8 mouse cellular contexts compared by ENCODE assay signal in genomic region chrX:105864367-105864766, GRCm38 (mm10).
DNase-seq lines count a peak whose midpoint lies in the region; ATAC-seq and TF ChIP-seq lines count a peak whose summit lies in the region.

No protein-coding gene starts in this region.

- peak; percentile 19 for DNase-seq in hindbrain, embryonic 11.5 days (ENCODE audit: low spot score)
- DNase-seq in hindbrain, embryonic 14.5 days (ENCODE audit: low spot score), result no peak
- DNase-seq in CH12.LX (ENCODE audit: extremely low read depth) (peak; percentile 42), adipocyte (ENCODE audit: low spot score) (peak; percentile 4)
- peak; percentile 30 for DNase-seq in limb, embryonic 10.5 days (ENCODE audit: low spot score)
- DNase-seq in thymus, postnatal 14 days, result peak; percentile 14
- DNase-seq in urinary bladder, adult 2 months (ENCODE audit: low spot score), result no peak

- H3K79me2 ChIP-seq in CH12.LX (replicated peaks; ENCODE audit: control insufficient read depth, extremely low read depth, insufficient read depth, poor library complexity, severe bottlenecking), result no peaks in the 10 kb centered on the region

- no peaks in the 10 kb centered on the region for H3K27me3 ChIP-seq in hindbrain, embryonic 11.5 days (ENCODE audit: control insufficient read depth, insufficient read depth, low read length)
- H3K27me3 ChIP-seq in hindbrain, embryonic 14.5 days (ENCODE audit: control insufficient read depth, insufficient read depth, low read length), result no peaks in the 10 kb centered on the region
- H3K27me3 ChIP-seq in CH12.LX (replicated peaks), result no peaks in the 10 kb centered on the region
- H3K27me3 ChIP-seq in limb, embryonic 10.5 days (ENCODE audit: low read depth, poor library complexity, severe bottlenecking), result peaks cover 18% of the 10 kb centered on the region; the same call in 1 of the 2 replicates
- H3K27me3 ChIP-seq in forebrain, embryonic 12.5 days, result no peaks in the 10 kb centered on the region

- H3K4me2 ChIP-seq in hindbrain, embryonic 11.5 days (replicated peaks; ENCODE audit: low read depth, low read length), result no peak overlapping the region
- H3K4me2 ChIP-seq in hindbrain, embryonic 14.5 days (replicated peaks), result no peak overlapping the region
- H3K4me2 ChIP-seq in CH12.LX (ENCODE audit: insufficient read depth, low read depth, poor library complexity, severe bottlenecking), result no peak overlapping the region
- H3K4me2 ChIP-seq in forebrain, embryonic 12.5 days, result no peak overlapping the region

- no peak for TF ChIP-seq EP300 in CH12.LX (IDR thresholded peaks at IDR 0.05; ENCODE audit: low read length)

- no peak overlapping the region for H3K27ac ChIP-seq in hindbrain, embryonic 11.5 days (ENCODE audit: low read depth, low read length)
- no peak overlapping the region for H3K27ac ChIP-seq in hindbrain, embryonic 14.5 days
- H3K27ac ChIP-seq in CH12.LX (ENCODE audit: insufficient read depth, low read depth), result no peak overlapping the region
- H3K27ac ChIP-seq in limb, embryonic 10.5 days, result no peak overlapping the region
- no peak overlapping the region for H3K27ac ChIP-seq in forebrain, embryonic 12.5 days

- in situ Hi-C loops in CH12.LX (cut with MboI; ENCODE audit: low pct_ligation_motif_present, low pct_unique_long_range_greater_than_20kb, low sequenced_read_pairs), result no loop called here

- no peak for ATAC-seq in hindbrain, embryonic 11.5 days (ENCODE audit: low FRiP score)
- no peak for ATAC-seq in hindbrain, embryonic 14.5 days (ENCODE audit: low FRiP score)
- no peak for ATAC-seq in forebrain, embryonic 12.5 days (ENCODE audit: low FRiP score)

- no peak for TF ChIP-seq POLR2A in CH12.LX (IDR thresholded peaks at IDR 0.05; ENCODE audit: low read depth, low read length)

- H3K36me3 ChIP-seq in hindbrain, embryonic 11.5 days (ENCODE audit: control insufficient read depth, insufficient read depth, low read length), result no peaks in the 10 kb centered on the region
- peaks cover 8% of the 10 kb centered on the region; the same call in 1 of the 2 replicates for H3K36me3 ChIP-seq in hindbrain, embryonic 14.5 days (replicated peaks; ENCODE audit: control insufficient read depth, insufficient read depth)
- peaks cover 3 to 15% of the 10 kb centered on the region in 2 experiments for H3K36me3 ChIP-seq in CH12.LX (replicated peaks in 1 of 2; ENCODE audit: control insufficient read depth in 1 of 2, insufficient read depth in 1 of 2, low read length in 1 of 2)
- H3K36me3 ChIP-seq in limb, embryonic 10.5 days, result peaks cover 21% of the 10 kb centered on the region
- H3K36me3 ChIP-seq in forebrain, embryonic 12.5 days (replicated peaks), result peaks cover 6% of the 10 kb centered on the region

- H3K4me3 ChIP-seq in hindbrain, embryonic 11.5 days (ENCODE audit: low read depth, low read length), result no peak overlapping the region
- H3K4me3 ChIP-seq in hindbrain, embryonic 14.5 days (replicated peaks; ENCODE audit: low read length), result no peak overlapping the region
- no peak overlapping the region for H3K4me3 ChIP-seq in CH12.LX (replicated peaks in 1 of 3; ENCODE audit: low read depth in 2 of 3, low read length in 2 of 3, poor library complexity in 1 of 3)
- H3K4me3 ChIP-seq in limb, embryonic 10.5 days, result no peak overlapping the region
- H3K4me3 ChIP-seq in forebrain, embryonic 12.5 days (replicated peaks), result no peak overlapping the region

- 87% methylated on average over 5 of the region's 5 CpGs for WGBS in hindbrain, embryonic 11.5 days
- 85% methylated on average over 5 of the region's 5 CpGs for WGBS in hindbrain, embryonic 14.5 days
- WGBS in limb, embryonic 10.5 days, result 91% methylated on average over 5 of the region's 5 CpGs
- whole genome bisulfite sequencing in forebrain, embryonic 12.5 days, result 86% methylated on average over 5 of the region's 5 CpGs

- peak in 1 of 2 experiments; percentile 48; a peak in 2 of 4 replicates for TF ChIP-seq CTCF in CH12.LX (conservative IDR thresholded peaks at IDR 0.05 in 1 of 2, IDR thresholded peaks at IDR 0.05 in 1 of 2; ENCODE audit: low read depth in 2 of 2, low read length in 2 of 2)

- dilution Hi-C loops in CH12.LX (cut with MboI; ENCODE audit: extremely low pct_ligation_motif_present, extremely low pct_unique_long_range_greater_than_20kb, low sequenced_read_pairs), result no loop called here

- H3K9me3 ChIP-seq in hindbrain, embryonic 11.5 days (ENCODE audit: control insufficient read depth, low read length), result no peaks in the 10 kb centered on the region
- H3K9me3 ChIP-seq in hindbrain, embryonic 14.5 days (ENCODE audit: control insufficient read depth, low read length), result no peaks in the 10 kb centered on the region
- H3K9me3 ChIP-seq in CH12.LX (replicated peaks; ENCODE audit: low read length), result no peaks in the 10 kb centered on the region
- no peaks in the 10 kb centered on the region for H3K9me3 ChIP-seq in limb, embryonic 10.5 days (replicated peaks)
- H3K9me3 ChIP-seq in forebrain, embryonic 12.5 days, result no peaks in the 10 kb centered on the region

- H3K9ac ChIP-seq in hindbrain, embryonic 11.5 days (ENCODE audit: low read depth, low read length), result no peak overlapping the region
- no peak overlapping the region for H3K9ac ChIP-seq in hindbrain, embryonic 14.5 days
- no peak overlapping the region for H3K9ac ChIP-seq in CH12.LX (ENCODE audit: insufficient read depth, low read depth)
- no peak overlapping the region for H3K9ac ChIP-seq in forebrain, embryonic 12.5 days

- TF ChIP-seq RAD21 in CH12.LX (IDR thresholded peaks at IDR 0.05; ENCODE audit: low read depth, low read length), result peak; percentile 6

- H3K4me1 ChIP-seq in hindbrain, embryonic 11.5 days (replicated peaks; ENCODE audit: control insufficient read depth, insufficient read depth, low read length), result no peaks in the 10 kb centered on the region
- H3K4me1 ChIP-seq in hindbrain, embryonic 14.5 days (replicated peaks; ENCODE audit: control insufficient read depth, insufficient read depth, low read length), result no peaks in the 10 kb centered on the region
- no peaks in the 10 kb centered on the region for H3K4me1 ChIP-seq in CH12.LX (ENCODE audit: control insufficient read depth in 1 of 2, insufficient read depth in 2 of 2)
- H3K4me1 ChIP-seq in limb, embryonic 10.5 days, result no peaks in the 10 kb centered on the region
- H3K4me1 ChIP-seq in forebrain, embryonic 12.5 days, result no peaks in the 10 kb centered on the region

TF ChIP-seq in CH12.LX, 34 proteins besides CTCF, POLR2A, EP300 and RAD21:
- no peak for TF ChIP-seq HCFC1 (IDR thresholded peaks at IDR 0.05; ENCODE audit: low read depth, low read length)
- TF ChIP-seq BHLHE40 (IDR thresholded peaks at IDR 0.05; ENCODE audit: low read depth, low read length), result no peak
- TF ChIP-seq ELF1 (IDR thresholded peaks at IDR 0.05; ENCODE audit: low read depth, low read length), result no peak
- peak; percentile 52; the same call in 1 of the 2 replicates for TF ChIP-seq MYC (IDR thresholded peaks at IDR 0.05; ENCODE audit: low read depth, low read length)
- TF ChIP-seq SMC3 (IDR thresholded peaks at IDR 0.05; ENCODE audit: low read depth, low read length), result peak; percentile 25; the same call in 1 of the 2 replicates
- no peak for TF ChIP-seq NELFE (IDR thresholded peaks at IDR 0.05; ENCODE audit: low read depth, low read length)
- no peak for TF ChIP-seq MXI1 (IDR thresholded peaks at IDR 0.05; ENCODE audit: low read depth, low read length)
- no peak for TF ChIP-seq MAZ (IDR thresholded peaks at IDR 0.05; ENCODE audit: low read depth, low read length)

Comparison
In these comparisons a context has a peak if more than half of its experiments do, and no peak if none do; other contexts are left out.
1. DNase-seq: peak in hindbrain, embryonic 11.5 days (single experiment), CH12.LX (single experiment), adipocyte (single experiment), limb, embryonic 10.5 days (single experiment) and thymus, postnatal 14 days (single experiment); none in hindbrain, embryonic 14.5 days (single experiment) and urinary bladder, adult 2 months (single experiment).